ENCODE assay signal across 10 mouse cellular contexts in the genomic region with DNA sequence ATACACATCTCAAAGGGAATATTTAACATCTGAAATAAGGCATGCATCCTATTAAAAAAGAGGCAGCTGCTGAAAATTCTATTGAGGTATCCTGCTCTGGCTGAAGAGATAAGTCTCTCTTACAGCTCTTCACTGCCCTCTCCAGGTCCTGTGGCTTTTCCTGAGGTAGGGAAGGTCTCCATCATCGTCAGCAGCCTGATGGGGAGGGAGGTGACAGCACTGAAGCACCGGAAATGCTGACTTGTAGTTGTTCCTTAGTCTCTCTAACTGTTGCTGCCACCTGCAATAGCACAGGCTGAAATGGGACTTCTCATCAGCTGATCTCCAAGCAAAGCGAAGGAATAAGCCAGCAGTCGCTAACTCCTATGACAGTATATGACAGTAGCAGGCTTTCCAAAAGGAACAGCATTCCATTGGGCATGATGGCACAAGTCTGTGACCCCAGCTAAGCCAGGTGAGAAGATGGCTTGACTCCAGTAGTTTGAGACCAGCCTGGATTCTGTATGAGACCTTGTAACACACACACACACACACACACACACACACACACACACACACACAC.
DNase-seq lines count a peak whose midpoint lies in the region; ATAC-seq and TF ChIP-seq lines count a peak whose summit lies in the region.
"Had no signal": no experiment of that assay in that cellular context is flagged by ENCODE, and none has a peak within 500 bp of the region (broad histone marks: within the 10 kb centered on the region; RNA-seq: fewer than 3 reads in every experiment).

No protein-coding gene starts in this region.

- TF ChIP-seq POLR2A in heart, adult 2 months (IDR thresholded peaks at IDR 0.05; ENCODE audit: insufficient read depth, low read depth, low read length): no peak

- no peaks in the 10 kb centered on the region for H3K9me3 ChIP-seq in heart, embryonic 11.5 days (replicated peaks; ENCODE audit: control insufficient read depth, low read length)
- H3K9me3 ChIP-seq in neural tube, embryonic 15.5 days (replicated peaks): no peaks in the 10 kb centered on the region
- H3K9me3 ChIP-seq: heart, embryonic 13.5 days; lung, embryonic 15.5 days had no signal

- no peak overlapping the region for H3K4me2 ChIP-seq in heart, embryonic 11.5 days
- H3K4me2 ChIP-seq in neural tube, embryonic 15.5 days: no peak overlapping the region
- H3K4me2 ChIP-seq: heart, embryonic 13.5 days; lung, embryonic 15.5 days had no signal

- 37% methylated on average over 4 of the region's 4 CpGs for WGBS in heart, adult 2 months
- WGBS in heart, embryonic 11.5 days (ENCODE audit: insufficient replicate concordance): 39% methylated on average over 4 of the region's 4 CpGs
- whole genome bisulfite sequencing in neural tube, embryonic 15.5 days: 54% methylated on average over 4 of the region's 4 CpGs

- intact Hi-C loops in heart, adult 2 months (cut with DNase I): no loop called here
- intact Hi-C loops in left cerebral cortex, adult 2 months (cut with DNase I): no loop called here

- no peak for TF ChIP-seq EP300 in heart, adult 2 months (IDR thresholded peaks at IDR 0.05; ENCODE audit: insufficient read depth, low read depth, low read length)

- TF ChIP-seq CTCF in heart, adult 2 months (IDR thresholded peaks at IDR 0.05): peak; percentile 50
- peak; percentile 53 for TF ChIP-seq CTCF in left cerebral cortex, adult 2 months (IDR thresholded peaks at IDR 0.05)

- no peaks in the 10 kb centered on the region for H3K4me1 ChIP-seq in heart, adult 2 months (ENCODE audit: control insufficient read depth, insufficient read depth, low read length)
- no peaks in the 10 kb centered on the region for H3K4me1 ChIP-seq in heart, embryonic 11.5 days (ENCODE audit: control insufficient read depth, insufficient read depth, low read length)
- no peaks in the 10 kb centered on the region for H3K4me1 ChIP-seq in neural tube, embryonic 15.5 days
- H3K4me1 ChIP-seq: heart, embryonic 13.5 days; lung, embryonic 15.5 days had no signal

- no peaks in the 10 kb centered on the region for H3K27me3 ChIP-seq in heart, adult 2 months (ENCODE audit: control insufficient read depth, insufficient read depth, low read length)
- no peaks in the 10 kb centered on the region for H3K27me3 ChIP-seq in heart, embryonic 11.5 days (ENCODE audit: control insufficient read depth, insufficient read depth, low read length)
- no peaks in the 10 kb centered on the region for H3K27me3 ChIP-seq in neural tube, embryonic 15.5 days (replicated peaks)
- H3K27me3 ChIP-seq: heart, embryonic 13.5 days; lung, embryonic 15.5 days had no signal

- DNase-seq in heart, adult 2 months: peak in 1 of 2 experiments; percentile 8
- DNase-seq in 416B (ENCODE audit: low read depth): peak; percentile 8
- DNase-seq in left cerebral cortex, adult 2 months (ENCODE audit: extremely low spot score in 1 of 2, low spot score in 2 of 2): peak in 1 of 2 experiments; percentile 24
- no peak for DNase-seq in spleen, postnatal 14 days (ENCODE audit: low spot score in 2 of 2)
- no peak for DNase-seq in urinary bladder, postnatal 10 days (ENCODE audit: low spot score)

- H3K36me3 ChIP-seq in heart, adult 2 months (ENCODE audit: control insufficient read depth, insufficient read depth, low read length): no peaks in the 10 kb centered on the region
- H3K36me3 ChIP-seq in heart, embryonic 11.5 days (ENCODE audit: control insufficient read depth, insufficient read depth, low read length): no peaks in the 10 kb centered on the region
- H3K36me3 ChIP-seq in neural tube, embryonic 15.5 days: no peaks in the 10 kb centered on the region
- H3K36me3 ChIP-seq: heart, embryonic 13.5 days; lung, embryonic 15.5 days had no signal

- H3K4me3 ChIP-seq in heart, adult 2 months: no peak overlapping the region
- H3K4me3 ChIP-seq in heart, embryonic 11.5 days (ENCODE audit: low read depth, low read length): no peak overlapping the region
- no peak overlapping the region for H3K4me3 ChIP-seq in left cerebral cortex, adult 2 months
- H3K4me3 ChIP-seq in neural tube, embryonic 15.5 days (replicated peaks): no peak overlapping the region
- H3K4me3 ChIP-seq: heart, embryonic 13.5 days; lung, embryonic 15.5 days had no signal

- H3K9ac ChIP-seq in heart, adult 2 months (ENCODE audit: low read depth, low read length): no peak overlapping the region
- no peak overlapping the region for H3K9ac ChIP-seq in heart, embryonic 11.5 days (ENCODE audit: low read depth, low read length)
- no peak overlapping the region for H3K9ac ChIP-seq in neural tube, embryonic 15.5 days (replicated peaks)
- H3K9ac ChIP-seq: heart, embryonic 13.5 days; lung, embryonic 15.5 days had no signal

- H3K79me2 ChIP-seq in heart, adult 2 months (replicated peaks; ENCODE audit: control insufficient read depth, insufficient read depth, low read length): no peaks in the 10 kb centered on the region

- no peak overlapping the region for H3K27ac ChIP-seq in heart, adult 2 months
- no peak overlapping the region for H3K27ac ChIP-seq in heart, embryonic 11.5 days (ENCODE audit: low read depth, low read length)
- H3K27ac ChIP-seq in left cerebral cortex, adult 2 months: no peak overlapping the region; the same call in 1 of the 2 replicates
- no peak overlapping the region for H3K27ac ChIP-seq in neural tube, embryonic 15.5 days (replicated peaks)
- H3K27ac ChIP-seq: heart, embryonic 13.5 days; lung, embryonic 15.5 days had no signal

- no peak for ATAC-seq in heart, embryonic 11.5 days (replicated peaks; ENCODE audit: insufficient number of reproducible peaks, low FRiP score, low TSS enrichment)
- ATAC-seq in activated CD4-positive, CD25-positive, alpha-beta regulatory T cell, adult 4 months: peak; percentile 55
- ATAC-seq in neural tube, embryonic 15.5 days (ENCODE audit: low FRiP score): no peak
